Mouse (Mus musculus): Measurements from ENCODE around the gene Itfg1. TPM values are rescaled to one million over a fixed set of nuclear protein-coding genes. Genes with fewer than 3 reads are reported as not detected.
"Not testable (repeated sequence)": the region's sequence is repeated elsewhere in the genome, so short reads cannot be mapped to it uniquely, and the experiment has no call there.

Itfg1 gene
- polyA plus RNA-seq (2015; fragmentation: Nextera tagmentation; extraction: Ambion mirVana), result 67.2 and 71.0 TPM in 2 replicates

GRCm38 (mm10) chr8:85840657-85841488 is at the start of gene Itfg1, which contains the start of gene Phkb:
Itfg1 (minus strand) TSS chr8:85840921.
Phkb (plus strand) TSS chr8:85840959.
- Histone ChIP-seq H3K27ac (ENCODE audit: low read length) (peak within 1 kb of the TSS; percentile 96), H3K27me3 (ENCODE audit: control insufficient read depth, insufficient read depth, low read length) (no peaks in the 10 kb centered on the region), H3K4me2 (ENCODE audit: low read depth, low read length) (peak within 1 kb of the TSS; percentile 86), H3K9me3 (replicated peaks; ENCODE audit: control insufficient read depth, low read length) (no peaks in the 10 kb centered on the region), H3K36me3 (ENCODE audit: control insufficient read depth, insufficient read depth, low read length) (peaks cover 2% of the 10 kb centered on the region; the same call in 1 of the 2 replicates), H3K4me1 (ENCODE audit: control insufficient read depth, insufficient read depth, low read length) (peaks cover 9% of the 10 kb centered on the region), H3K4me3 (replicated peaks; ENCODE audit: low read length) (peak within 1 kb of the TSS; percentile 92), H3K9ac (ENCODE audit: low read length) (peak within 1 kb of the TSS; percentile 95)
- ATAC-seq (ENCODE audit: insufficient read depth, low FRiP score), result peak; percentile 95
- under 1% methylated on average over 54 of the region's 54 CpGs for WGBS

DNA sequence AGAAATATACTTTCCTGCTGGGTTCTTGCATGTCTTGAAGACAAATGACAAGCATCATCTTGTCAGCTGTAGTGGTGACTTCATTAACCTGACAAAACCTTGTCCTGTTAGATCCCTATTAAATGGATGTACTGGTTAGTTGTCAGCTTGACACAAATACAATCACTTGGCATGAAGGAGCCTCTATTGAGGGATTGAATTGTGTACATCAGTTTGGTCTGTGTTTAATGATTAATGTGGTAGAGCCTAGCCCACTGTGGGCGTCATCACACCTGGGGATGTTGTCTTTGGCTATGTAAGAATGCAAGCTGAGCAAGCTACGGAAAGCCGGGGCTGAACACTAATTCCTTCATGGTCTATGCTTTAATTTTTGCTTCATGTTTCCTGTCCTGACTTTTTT is 44.1 kb upstream of the Itfg1 start:
- Histone ChIP-seq H3K27me3 (ENCODE audit: control insufficient read depth, insufficient read depth, low read length) (no peaks in the 10 kb centered on the region), H3K9me3 (replicated peaks; ENCODE audit: control insufficient read depth, low read length) (no peaks in the 10 kb centered on the region), H3K36me3 (ENCODE audit: control insufficient read depth, insufficient read depth, low read length) (peaks cover 4% of the 10 kb centered on the region; the same call in 1 of the 2 replicates), H3K9ac (ENCODE audit: low read length) (no peak overlapping the region), H3K4me3 (replicated peaks; ENCODE audit: low read length) (no peak overlapping the region), H3K4me2 (ENCODE audit: low read depth, low read length) (no peak overlapping the region), H3K27ac (ENCODE audit: low read length) (no peak overlapping the region), H3K4me1 (ENCODE audit: control insufficient read depth, insufficient read depth, low read length) (no peaks in the 10 kb centered on the region)
- ATAC-seq (ENCODE audit: insufficient read depth, low FRiP score), result no peak
- WGBS, result 83% methylated on average over 3 of the region's 3 CpGs

GRCm38 (mm10) chr8:85879624-85880023 is 38.9 kb upstream of the Itfg1 start:
- WGBS, result 90% methylated on average over 7 of the region's 7 CpGs
- H3K36me3 ChIP-seq (ENCODE audit: control insufficient read depth, insufficient read depth, low read length), result 0 out of 2 replicates have a peak, but pooled peaks cover 2% of the 10 kb centered on the region
- no peak for ATAC-seq (ENCODE audit: insufficient read depth, low FRiP score)
- no peaks in the 10 kb centered on the region for H3K4me1 ChIP-seq (ENCODE audit: control insufficient read depth, insufficient read depth, low read length)
- no peak overlapping the region for H3K4me2 ChIP-seq (ENCODE audit: low read depth, low read length)
- H3K27ac ChIP-seq (ENCODE audit: low read length), result no peak overlapping the region
- H3K4me3 ChIP-seq (replicated peaks; ENCODE audit: low read length), result no peak overlapping the region
- no peaks in the 10 kb centered on the region for H3K27me3 ChIP-seq (ENCODE audit: control insufficient read depth, insufficient read depth, low read length)
- no peak overlapping the region for H3K9ac ChIP-seq (ENCODE audit: low read length)
- no peaks in the 10 kb centered on the region for H3K9me3 ChIP-seq (replicated peaks; ENCODE audit: control insufficient read depth, low read length)

DNA sequence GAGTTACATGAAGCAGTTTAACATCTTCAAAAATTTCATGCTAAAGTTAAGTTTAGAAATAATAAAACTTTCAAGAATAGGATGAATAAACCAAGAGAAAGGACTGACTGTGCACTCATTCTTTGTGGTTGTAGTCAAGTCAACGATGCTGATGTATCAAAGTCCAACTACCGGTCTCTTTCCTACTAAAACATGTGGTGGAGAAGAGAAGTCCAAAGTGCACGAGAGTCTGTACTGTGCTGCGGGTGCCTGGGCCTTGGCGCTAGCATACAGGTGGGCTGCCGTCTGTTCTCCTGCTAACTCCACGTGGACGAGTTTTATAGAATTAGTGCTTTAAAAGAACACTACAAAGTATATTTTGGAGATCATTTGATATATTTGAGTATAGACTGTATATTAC is 37.3 kb upstream of the Itfg1 start:
- Histone ChIP-seq H3K9ac (ENCODE audit: low read length) (no peak overlapping the region), H3K4me2 (ENCODE audit: low read depth, low read length) (no peak overlapping the region), H3K27ac (ENCODE audit: low read length) (no peak overlapping the region), H3K27me3 (ENCODE audit: control insufficient read depth, insufficient read depth, low read length) (no peaks in the 10 kb centered on the region), H3K9me3 (replicated peaks; ENCODE audit: control insufficient read depth, low read length) (no peaks in the 10 kb centered on the region), H3K36me3 (ENCODE audit: control insufficient read depth, insufficient read depth, low read length) (0 out of 2 replicates have a peak, but pooled peaks cover 2% of the 10 kb centered on the region), H3K4me3 (replicated peaks; ENCODE audit: low read length) (no peak overlapping the region), H3K4me1 (ENCODE audit: control insufficient read depth, insufficient read depth, low read length) (no peaks in the 10 kb centered on the region)
- WGBS, result 89% methylated on average over 8 of the region's 8 CpGs
- no peak for ATAC-seq (ENCODE audit: insufficient read depth, low FRiP score)

GRCm38 (mm10) chr8:85871660-85872059 is 30.9 kb upstream of the Itfg1 start:
- ATAC-seq (ENCODE audit: insufficient read depth, low FRiP score), result peak; percentile 62; the same call in 1 of the 2 replicates
- 40% methylated on average over 2 of the region's 2 CpGs for WGBS
- H3K27ac ChIP-seq (ENCODE audit: low read length), result peak overlapping the region; percentile 62; the same call in 1 of the 2 replicates
- H3K4me1 ChIP-seq (ENCODE audit: control insufficient read depth, insufficient read depth, low read length), result peaks cover 4% of the 10 kb centered on the region
- no peak overlapping the region for H3K4me3 ChIP-seq (replicated peaks; ENCODE audit: low read length)
- H3K36me3 ChIP-seq (ENCODE audit: control insufficient read depth, insufficient read depth, low read length), result no peaks in the 10 kb centered on the region
- H3K4me2 ChIP-seq (ENCODE audit: low read depth, low read length), result no peak overlapping the region
- no peak overlapping the region for H3K9ac ChIP-seq (ENCODE audit: low read length)
- H3K9me3 ChIP-seq (replicated peaks; ENCODE audit: control insufficient read depth, low read length), result no peaks in the 10 kb centered on the region
- H3K27me3 ChIP-seq (ENCODE audit: control insufficient read depth, insufficient read depth, low read length), result no peaks in the 10 kb centered on the region

DNA sequence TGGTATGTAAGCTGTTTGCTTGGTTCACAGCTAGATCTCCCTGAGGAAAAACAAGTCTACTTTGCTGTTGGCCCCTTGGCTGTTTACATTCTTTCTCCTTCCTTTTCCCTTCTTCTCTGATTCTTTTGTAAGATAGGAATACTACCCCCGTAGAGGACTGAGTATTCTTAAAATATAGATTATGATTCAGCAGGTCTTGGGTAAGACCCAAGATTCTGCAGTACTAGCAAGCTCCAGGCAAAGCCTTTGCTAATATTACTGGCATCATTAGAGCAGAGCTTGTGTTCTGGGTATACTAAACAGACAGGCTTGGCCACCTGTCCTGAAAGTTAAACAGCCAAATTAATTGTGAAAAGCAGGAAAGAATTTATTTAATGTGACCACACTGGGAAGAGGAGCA is 21.7 kb upstream of the Itfg1 start:
- Histone ChIP-seq H3K27me3 (ENCODE audit: control insufficient read depth, insufficient read depth, low read length) (no peaks in the 10 kb centered on the region), H3K4me1 (ENCODE audit: control insufficient read depth, insufficient read depth, low read length) (no peaks in the 10 kb centered on the region), H3K9me3 (replicated peaks; ENCODE audit: control insufficient read depth, low read length) (no peaks in the 10 kb centered on the region), H3K4me2 (ENCODE audit: low read depth, low read length) (no peak overlapping the region), H3K9ac (ENCODE audit: low read length) (no peak overlapping the region), H3K36me3 (ENCODE audit: control insufficient read depth, insufficient read depth, low read length) (no peaks in the 10 kb centered on the region), H3K27ac (ENCODE audit: low read length) (no peak overlapping the region), H3K4me3 (replicated peaks; ENCODE audit: low read length) (no peak overlapping the region)
- 38% methylated on average over 1 of the region's 1 CpGs for WGBS
- ATAC-seq (ENCODE audit: insufficient read depth, low FRiP score), result no peak

DNA sequence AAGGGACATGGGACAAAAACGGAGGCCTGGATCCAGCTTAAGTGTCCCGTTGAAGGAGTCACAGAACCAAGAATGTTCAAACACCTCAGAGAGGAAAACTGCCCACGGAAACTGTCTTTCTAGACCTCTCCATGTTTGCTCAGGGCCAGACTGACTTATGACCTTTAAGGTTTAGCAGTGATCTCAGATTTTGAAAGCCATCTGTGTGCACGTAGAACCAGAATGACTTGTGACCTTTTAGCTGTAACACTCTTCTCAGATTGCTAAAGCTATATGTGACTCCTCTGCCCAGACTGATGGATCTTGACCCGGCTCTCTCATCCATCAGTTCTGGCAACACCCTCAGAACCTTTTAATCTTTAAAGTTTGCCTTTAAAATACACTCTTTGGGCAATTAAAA is 19.9 kb upstream of the Itfg1 start:
- no peak overlapping the region for H3K4me3 ChIP-seq (replicated peaks; ENCODE audit: low read length)
- no peak overlapping the region for H3K9ac ChIP-seq (ENCODE audit: low read length)
- H3K27ac ChIP-seq (ENCODE audit: low read length), result no peak overlapping the region
- no peak for ATAC-seq (ENCODE audit: insufficient read depth, low FRiP score)
- H3K4me2 ChIP-seq (ENCODE audit: low read depth, low read length), result no peak overlapping the region
- 61% methylated on average over 5 of the region's 5 CpGs for WGBS
- no peaks in the 10 kb centered on the region for H3K9me3 ChIP-seq (replicated peaks; ENCODE audit: control insufficient read depth, low read length)
- no peaks in the 10 kb centered on the region for H3K27me3 ChIP-seq (ENCODE audit: control insufficient read depth, insufficient read depth, low read length)
- no peaks in the 10 kb centered on the region for H3K4me1 ChIP-seq (ENCODE audit: control insufficient read depth, insufficient read depth, low read length)
- H3K36me3 ChIP-seq (ENCODE audit: control insufficient read depth, insufficient read depth, low read length), result no peaks in the 10 kb centered on the region

GRCm38 (mm10) chr8:85857227-85857896 is 16.6 kb upstream of the Itfg1 start:
- WGBS, result 43% methylated on average over 11 of the region's 11 CpGs
- not testable (repeated sequence) for ATAC-seq (ENCODE audit: insufficient read depth, low FRiP score)

More at GRCm38 (mm10) chr8:85857227-85857896, 16.6 kb upstream of the Itfg1 start:
- not testable (repeated sequence) for H3K4me2 ChIP-seq (ENCODE audit: low read depth, low read length); H3K4me1 ChIP-seq (ENCODE audit: control insufficient read depth, insufficient read depth, low read length); H3K27me3 ChIP-seq (ENCODE audit: control insufficient read depth, insufficient read depth, low read length); H3K4me3 ChIP-seq (replicated peaks; ENCODE audit: low read length); H3K36me3 ChIP-seq (ENCODE audit: control insufficient read depth, insufficient read depth, low read length); H3K9ac ChIP-seq (ENCODE audit: low read length); H3K27ac ChIP-seq (ENCODE audit: low read length); H3K9me3 ChIP-seq (replicated peaks; ENCODE audit: control insufficient read depth, low read length)
